Mouse (Mus musculus): ENCODE measurements around the gene Tlk2.

DNA sequence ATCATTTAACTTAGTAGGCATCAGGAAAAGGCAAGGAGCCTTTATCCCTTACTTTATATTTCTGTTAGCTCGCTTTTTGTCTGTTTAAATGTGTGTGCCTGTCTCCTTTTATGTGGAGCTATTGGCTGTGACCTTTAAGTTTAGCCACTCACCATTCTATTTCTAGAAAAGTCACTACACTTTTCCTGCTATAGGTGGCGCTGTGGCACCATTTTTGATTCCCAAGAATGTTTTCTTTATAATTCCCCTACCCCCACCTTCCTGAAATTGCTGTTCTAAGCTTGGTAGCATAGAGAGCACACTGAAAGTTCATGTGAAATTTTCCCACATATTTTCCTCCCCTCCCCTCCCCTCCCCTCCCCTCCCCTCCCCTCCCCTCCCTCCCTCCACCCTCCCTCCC lies 91.5 kb downstream of the Tlk2 start:
- TF ChIP-seq CTCF (IDR thresholded peaks at IDR 0.05) = peak; percentile 77
- peak; percentile 53; the same call in 1 of the 2 replicates for TF ChIP-seq EP300 (IDR thresholded peaks at IDR 0.05)
